Mouse (Mus musculus) cerebellum, postnatal 10 days (tissue): ENCODE measurements around the gene Pnma1.
A peak's percentile ranks its signal among the peaks of the same experiment; 100 is the strongest.

ENCODE experiments used
- DNase-seq, 2 experiments: peaks; one replicate each; pipeline ENCODE4 v3.0.0; 2021; ENCODE audit warnings: mixed read lengths in 2 of 2

Gene Pnma1

GRCm38 (mm10) chr12:84100604-84101492, 47.4 kb downstream of the Pnma1 start, which contains the start of gene Acot6:
Acot6 (plus strand) TSS chr12:84100654.
- peak; percentile 58 to 68 for DNase-seq

GRCm38 (mm10) chr12:84100071-84100470, 48.2 kb downstream of the Pnma1 start:
- no peak for DNase-seq

- DNase-seq = no peak
These were observed 48.7 kb downstream of the Pnma1 start for GRCm38 (mm10) chr12:84099605-84100004.
